Mouse (Mus musculus) forebrain, embryonic 10.5 days (tissue): ENCODE measurements around the gene Mrs2. TPM values are rescaled to one million over a fixed set of nuclear protein-coding genes. Genes with fewer than 3 reads are reported as not detected.

Experiments used
- DNase-seq: peaks from one replicate; pipeline ENCODE4 v3.0.0-alpha.2; 2017; ENCODE audit warnings: low spot score; ENCODE audit errors: extremely low spot score
- H3K27ac ChIP-seq: fragments of 300-500 bp; sonication (generic); 2 replicates; pipeline ENCODE4 v1.5.1; 2016; ENCODE audit warnings: mild to moderate bottlenecking
- H3K27me3 ChIP-seq: fragments of 300-500 bp; sonication (generic); 2 replicates; pipeline ENCODE4 v1.6.1; 2016; ENCODE audit warnings: mild to moderate bottlenecking; ENCODE audit not compliant: poor library complexity, severe bottlenecking
- H3K36me3 ChIP-seq: fragments of 300-500 bp; sonication (generic); replicated peaks from 2 replicates; pipeline ENCODE4 v1.6.1; 2016; ENCODE audit warnings: mild to moderate bottlenecking, moderate library complexity
- H3K4me1 ChIP-seq: fragments of 300-500 bp; sonication (generic); 2 replicates; pipeline ENCODE4 v1.6.1; 2016
- H3K4me3 ChIP-seq: fragments of 300-500 bp; sonication (generic); 2 replicates; pipeline ENCODE4 v1.5.1; 2016; ENCODE audit warnings: mild to moderate bottlenecking, moderate library complexity
- H3K9me3 ChIP-seq: fragments of 300-500 bp; sonication (generic); 2 replicates; pipeline ENCODE4 v1.6.1; 2016; ENCODE audit warnings: mild to moderate bottlenecking, moderate library complexity
- WGBS: fragments of 180-500 bp; shearing (Covaris S2); methylation state at CpG from one replicate; pipeline ENCODE4 v1.1.7; 2016; 5-methylcytosine and 5-hydroxymethylcytosine counted together
- polyA plus RNA-seq: library from polyadenylated mRNA; unstranded; fragments of >200 nt; fragmentation: Nextera tagmentation; extraction: Ambion mirVana; gene quantifications from 2 replicates; pipeline ENCODE4 v1.2.1, GENCODE M21; 2016

Mrs2 gene
- polyA plus RNA-seq, 1 experiment from 2014 or later = 18.9 TPM

- Histone ChIP-seq H3K4me3 (peak overlapping the region; percentile 34), H3K4me1 (peaks cover 12% of the 10 kb centered on the region), H3K9me3 (no peaks in the 10 kb centered on the region), H3K36me3 (no peaks in the 10 kb centered on the region), H3K27me3 (peaks cover 20% of the 10 kb centered on the region), H3K27ac (no peak overlapping the region)
- no peak for DNase-seq
- WGBS = 37% methylated on average over 5 of the region's 5 CpGs
Measured at GRCm38 (mm10) chr13:24965846-24966201, 54.4 kb downstream of the Mrs2 start.

GRCm38 (mm10) chr13:24965130-24965845 lies 54.9 kb downstream of the Mrs2 start:
- no peaks in the 10 kb centered on the region for H3K9me3 ChIP-seq
- H3K27me3 ChIP-seq = peaks cover 20% of the 10 kb centered on the region
- H3K4me3 ChIP-seq = peak overlapping the region; percentile 34
- H3K36me3 ChIP-seq = no peaks in the 10 kb centered on the region
- no peak overlapping the region for H3K27ac ChIP-seq
- DNase-seq = no peak
- H3K4me1 ChIP-seq = peaks cover 12% of the 10 kb centered on the region
- 25% methylated on average over 15 of the region's 15 CpGs for WGBS

GRCm38 (mm10) chr13:24962119-24962518 lies 58.1 kb downstream of the Mrs2 start:
- DNase-seq = no peak
- no peak overlapping the region for H3K27ac ChIP-seq
- H3K4me1 ChIP-seq = peaks cover 12% of the 10 kb centered on the region
- H3K27me3 ChIP-seq = peaks cover 20% of the 10 kb centered on the region
- no peak overlapping the region for H3K4me3 ChIP-seq
- WGBS = 88% methylated on average over 8 of the region's 8 CpGs
- no peaks in the 10 kb centered on the region for H3K36me3 ChIP-seq
- H3K9me3 ChIP-seq = no peaks in the 10 kb centered on the region

- no peak overlapping the region for H3K27ac ChIP-seq
- H3K9me3 ChIP-seq = no peaks in the 10 kb centered on the region
- WGBS = 84% methylated on average over 3 of the region's 3 CpGs
- DNase-seq = no peak
- no peak overlapping the region for H3K4me3 ChIP-seq
- H3K4me1 ChIP-seq = peaks cover 3% of the 10 kb centered on the region
- no peaks in the 10 kb centered on the region for H3K36me3 ChIP-seq
- peaks cover 9% of the 10 kb centered on the region for H3K27me3 ChIP-seq
Measured at GRCm38 (mm10) chr13:24960084-24960483, 60.1 kb downstream of the Mrs2 start.

GRCm38 (mm10) chr13:24958671-24959070 lies 61.5 kb downstream of the Mrs2 start:
- Histone ChIP-seq H3K27me3 (peaks cover 8% of the 10 kb centered on the region), H3K4me3 (no peak overlapping the region), H3K36me3 (no peaks in the 10 kb centered on the region), H3K27ac (no peak overlapping the region), H3K9me3 (no peaks in the 10 kb centered on the region), H3K4me1 (peaks cover 2% of the 10 kb centered on the region; the same call in 1 of the 2 replicates)
- DNase-seq = no peak
- WGBS = 91% methylated on average over 11 of the region's 11 CpGs

GRCm38 (mm10) chr13:24955500-24955899 lies 64.7 kb downstream of the Mrs2 start:
- WGBS = 21% methylated on average over 10 of the region's 10 CpGs
- Histone ChIP-seq H3K4me3 (no peak overlapping the region), H3K4me1 (peaks cover 2% of the 10 kb centered on the region; the same call in 1 of the 2 replicates), H3K27me3 (peaks cover 8% of the 10 kb centered on the region), H3K36me3 (no peaks in the 10 kb centered on the region), H3K9me3 (no peaks in the 10 kb centered on the region), H3K27ac (no peak overlapping the region)
- DNase-seq = no peak

- Histone ChIP-seq H3K4me1 (peaks cover 2% of the 10 kb centered on the region; the same call in 1 of the 2 replicates), H3K27ac (no peak overlapping the region), H3K27me3 (peaks cover 8% of the 10 kb centered on the region), H3K4me3 (no peak overlapping the region), H3K36me3 (no peaks in the 10 kb centered on the region), H3K9me3 (no peaks in the 10 kb centered on the region)
- WGBS = 56% methylated on average over 11 of the region's 11 CpGs
- no peak for DNase-seq
Measured at GRCm38 (mm10) chr13:24955091-24955490, 65.1 kb downstream of the Mrs2 start.

GRCm38 (mm10) chr13:24952659-24953058 lies 67.5 kb downstream of the Mrs2 start:
- no peak overlapping the region for H3K4me3 ChIP-seq
- peaks cover 2% of the 10 kb centered on the region; the same call in 1 of the 2 replicates for H3K4me1 ChIP-seq
- 89% methylated on average over 7 of the region's 7 CpGs for WGBS
- no peaks in the 10 kb centered on the region for H3K9me3 ChIP-seq
- no peak for DNase-seq
- no peak overlapping the region for H3K27ac ChIP-seq
- peaks cover 8% of the 10 kb centered on the region for H3K27me3 ChIP-seq
- H3K36me3 ChIP-seq = no peaks in the 10 kb centered on the region

- Histone ChIP-seq H3K9me3 (no peaks in the 10 kb centered on the region), H3K27ac (no peak overlapping the region), H3K4me1 (peaks cover 4% of the 10 kb centered on the region; the same call in 1 of the 2 replicates), H3K4me3 (no peak overlapping the region), H3K36me3 (no peaks in the 10 kb centered on the region), H3K27me3 (no peaks in the 10 kb centered on the region)
- DNase-seq = no peak
- WGBS = 86% methylated on average over 6 of the region's 6 CpGs
Measured at GRCm38 (mm10) chr13:24948870-24949269, 71.3 kb downstream of the Mrs2 start.

- Histone ChIP-seq H3K4me1 (peaks cover 11% of the 10 kb centered on the region), H3K4me3 (no peak overlapping the region), H3K27ac (no peak overlapping the region), H3K9me3 (no peaks in the 10 kb centered on the region), H3K36me3 (no peaks in the 10 kb centered on the region), H3K27me3 (no peaks in the 10 kb centered on the region; the same call in 1 of the 2 replicates)
- DNase-seq = no peak
- 91% methylated on average over 5 of the region's 5 CpGs for WGBS
Measured at GRCm38 (mm10) chr13:24947158-24947557, 73.0 kb downstream of the Mrs2 start.

- Histone ChIP-seq H3K4me3 (no peak overlapping the region), H3K4me1 (peaks cover 11% of the 10 kb centered on the region), H3K9me3 (no peaks in the 10 kb centered on the region), H3K27ac (no peak overlapping the region), H3K36me3 (no peaks in the 10 kb centered on the region), H3K27me3 (no peaks in the 10 kb centered on the region; the same call in 1 of the 2 replicates)
- 34% methylated on average over 4 of the region's 4 CpGs for WGBS
- no peak for DNase-seq
Measured at GRCm38 (mm10) chr13:24945567-24945966, 74.6 kb downstream of the Mrs2 start.

- 91% methylated on average over 8 of the region's 8 CpGs for WGBS
- Histone ChIP-seq H3K4me1 (peaks cover 11% of the 10 kb centered on the region), H3K4me3 (no peak overlapping the region), H3K27me3 (peaks cover 4% of the 10 kb centered on the region), H3K27ac (no peak overlapping the region), H3K9me3 (no peaks in the 10 kb centered on the region), H3K36me3 (no peaks in the 10 kb centered on the region)
- no peak for DNase-seq
Measured at GRCm38 (mm10) chr13:24943303-24943702, 76.9 kb downstream of the Mrs2 start.

GRCm38 (mm10) chr13:24942512-24943282 lies 77.5 kb downstream of the Mrs2 start, which contains the start of gene Gpld1:
Gene Gpld1, plus strand, starts transcription at chr13:24943152.
- no peak within 1 kb of the TSS for H3K27ac ChIP-seq
- H3K4me1 ChIP-seq = peaks cover 17% of the 10 kb centered on the region
- no peaks in the 10 kb centered on the region for H3K36me3 ChIP-seq
- H3K9me3 ChIP-seq = no peaks in the 10 kb centered on the region
- no peak within 1 kb of the TSS for H3K4me3 ChIP-seq
- no peak for DNase-seq
- H3K27me3 ChIP-seq = peaks cover 10% of the 10 kb centered on the region
- 57% methylated on average over 17 of the region's 17 CpGs for whole genome bisulfite sequencing
